Mouse (Mus musculus): ENCODE data around the gene Sv2b.

Sv2b gene

DNA sequence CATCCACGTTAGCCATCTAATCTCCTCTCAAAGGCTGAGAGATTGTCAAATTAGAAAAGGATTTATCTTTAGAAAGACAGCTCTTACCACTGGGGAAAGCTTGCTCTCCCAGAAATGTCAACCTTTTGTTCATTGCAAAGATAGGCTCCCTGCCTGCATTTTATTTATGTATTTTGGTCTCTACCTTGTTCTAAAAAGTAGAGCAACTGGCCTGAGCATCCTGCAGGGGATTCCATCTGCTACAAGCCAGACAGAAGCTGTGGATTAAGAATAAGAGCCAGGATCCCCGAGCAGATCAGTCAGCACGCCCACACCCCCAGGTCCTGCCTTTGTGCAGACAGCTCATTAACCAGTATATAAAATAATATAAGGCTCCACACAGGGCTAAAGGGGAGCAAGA is 16.8 kb downstream of the Sv2b start:
- DNase-seq (ENCODE audit: low read depth, low spot score): no peak

DNA sequence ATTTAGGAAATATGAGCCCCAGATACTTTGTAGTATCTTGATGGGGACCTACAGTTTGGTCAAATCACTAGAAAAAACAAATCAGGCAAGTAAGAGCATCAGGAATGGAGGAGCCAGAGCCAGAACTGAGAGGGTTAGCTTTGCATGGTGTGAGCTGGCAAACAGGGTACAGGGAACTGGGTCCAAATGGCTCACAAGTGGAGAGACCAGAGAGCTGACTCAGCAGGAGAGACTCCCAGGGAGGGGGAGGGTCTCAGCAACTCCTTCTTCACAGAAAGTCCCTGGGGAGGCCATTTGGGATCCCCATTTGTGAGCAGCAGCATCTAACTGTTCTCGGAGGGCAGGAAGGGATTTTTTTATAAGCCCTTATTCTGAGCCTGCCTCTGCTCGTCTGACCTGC is 18.5 kb downstream of the Sv2b start:
- no peak for DNase-seq (ENCODE audit: low read depth, low spot score)

DNA sequence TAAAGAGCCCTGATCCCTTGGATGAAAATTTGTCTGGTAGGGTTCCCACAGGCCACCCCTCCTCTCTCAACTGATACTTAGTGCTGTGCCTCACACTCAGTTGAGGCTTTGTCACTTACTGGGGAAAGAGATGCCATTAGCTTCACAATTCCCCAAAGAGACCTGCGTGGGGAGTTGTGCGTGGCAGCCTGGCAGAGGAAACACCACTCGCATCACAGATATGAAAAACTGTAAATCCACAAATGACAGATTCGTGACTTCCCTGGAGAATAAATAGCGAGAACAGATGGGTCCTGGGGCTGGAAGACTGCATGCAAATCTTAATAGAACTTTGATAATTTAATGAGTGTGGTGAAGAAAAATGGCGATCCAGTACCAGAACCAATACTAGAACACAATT is 21.8 kb downstream of the Sv2b start:
- DNase-seq (ENCODE audit: low read depth, low spot score): no peak

DNA sequence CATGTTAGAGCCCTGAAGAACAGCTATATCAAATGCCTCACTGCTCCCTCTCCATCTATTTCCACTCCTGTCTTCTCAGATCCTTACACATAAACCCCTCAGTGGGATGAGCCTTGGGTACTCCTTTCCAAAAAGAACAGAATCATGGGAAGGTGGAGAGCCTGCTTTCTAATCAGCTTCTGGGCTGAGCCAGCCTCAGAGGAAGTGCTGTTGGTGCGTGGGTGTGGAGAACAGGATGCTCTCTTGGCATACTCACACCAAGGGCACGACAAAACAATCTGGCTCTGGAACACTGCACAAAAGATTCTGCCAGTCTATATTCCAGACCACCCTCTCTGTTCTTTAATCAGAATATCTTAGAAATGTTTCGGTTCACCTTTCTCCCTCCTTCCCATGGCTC is 26.1 kb downstream of the Sv2b start:
- DNase-seq (ENCODE audit: low read depth, low spot score): no peak

DNA sequence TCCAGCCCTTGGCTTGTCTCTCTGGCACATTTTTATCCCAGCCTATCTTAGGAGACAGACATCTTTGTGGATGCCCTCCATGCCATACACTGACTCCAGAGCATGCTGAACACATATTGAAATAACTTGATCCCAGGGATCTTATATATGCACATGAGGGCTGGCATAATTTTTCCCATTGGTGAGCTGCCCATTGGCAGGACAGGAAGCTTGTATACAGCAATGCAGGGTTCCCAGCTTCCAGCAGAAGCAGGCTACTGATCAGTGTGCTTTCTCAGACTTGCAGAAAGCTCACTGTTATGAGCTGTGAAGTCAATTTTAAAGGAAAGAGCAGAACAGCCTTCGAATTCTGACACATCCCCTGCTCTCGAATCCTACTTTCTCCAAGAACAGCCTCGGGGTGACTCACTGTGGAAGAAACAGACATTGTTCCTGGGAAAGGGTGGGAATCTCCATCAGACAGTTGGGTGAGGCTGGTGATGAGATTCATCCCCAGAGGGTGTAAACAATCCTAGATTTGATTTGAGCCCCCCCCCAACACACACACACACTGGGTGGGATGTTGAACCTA is 26.9 kb downstream of the Sv2b start:
- no peak for DNase-seq (ENCODE audit: low read depth, low spot score)

DNA sequence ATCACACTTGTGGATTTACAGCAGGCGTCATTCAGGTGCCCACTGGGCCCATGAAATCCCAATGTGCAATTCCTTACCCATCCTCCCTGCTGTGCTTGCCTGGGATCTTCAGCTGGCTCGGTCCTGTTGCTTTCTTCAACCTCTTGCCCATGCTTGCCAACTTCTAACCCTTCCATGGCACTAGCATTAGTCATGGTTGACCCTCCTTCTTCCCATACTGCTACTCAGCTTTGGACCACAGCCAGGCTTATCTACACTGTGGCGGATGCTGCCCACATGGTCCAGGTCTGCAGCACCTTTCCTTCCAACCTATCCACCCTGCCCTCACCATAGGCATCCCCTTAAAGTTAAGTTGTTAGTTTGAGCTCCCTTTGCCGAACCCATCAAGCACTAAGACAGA is 28.0 kb downstream of the Sv2b start:
- DNase-seq (ENCODE audit: low read depth, low spot score): no peak

DNA sequence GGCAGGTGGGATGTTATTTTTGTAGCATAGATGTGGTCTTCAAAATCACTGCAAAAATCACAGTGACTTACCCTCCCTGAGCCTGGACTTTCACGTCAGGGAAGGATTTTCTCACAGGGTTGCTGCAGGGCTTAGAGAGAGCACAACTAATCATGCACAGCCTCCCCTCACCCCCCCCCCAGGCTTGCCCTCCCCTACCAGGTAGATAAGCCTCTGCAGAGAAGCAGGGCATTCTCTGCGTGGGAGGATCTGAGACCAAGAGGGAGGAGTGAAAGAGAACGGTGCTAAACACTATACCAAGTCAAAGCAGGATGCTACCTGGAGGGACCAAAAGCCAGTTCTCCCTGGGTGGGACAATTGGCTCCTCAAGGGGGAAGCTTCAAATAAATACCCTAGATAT is 31.2 kb downstream of the Sv2b start:
- no peak for DNase-seq (ENCODE audit: low read depth, low spot score)

DNA sequence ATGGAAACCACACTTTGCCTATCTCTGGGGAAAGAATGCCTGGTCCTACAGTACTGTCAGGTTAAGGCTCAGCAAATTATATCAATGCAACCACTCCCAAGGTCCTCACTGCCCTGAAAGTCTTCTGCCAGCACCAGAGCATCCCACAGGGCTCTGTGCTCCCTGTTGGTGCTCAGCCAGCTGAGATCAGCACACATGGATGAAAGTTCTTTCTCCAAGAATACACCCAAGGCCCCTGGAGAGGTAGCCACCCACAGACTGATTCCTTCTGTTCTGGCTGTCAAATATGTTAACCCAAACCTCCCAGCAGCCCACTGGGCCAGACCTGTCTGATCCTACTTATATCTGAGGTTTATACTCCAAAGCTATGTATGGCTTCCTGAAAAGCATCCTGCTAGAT is 32.3 kb downstream of the Sv2b start:
- no peak for DNase-seq (ENCODE audit: low read depth, low spot score)

DNA sequence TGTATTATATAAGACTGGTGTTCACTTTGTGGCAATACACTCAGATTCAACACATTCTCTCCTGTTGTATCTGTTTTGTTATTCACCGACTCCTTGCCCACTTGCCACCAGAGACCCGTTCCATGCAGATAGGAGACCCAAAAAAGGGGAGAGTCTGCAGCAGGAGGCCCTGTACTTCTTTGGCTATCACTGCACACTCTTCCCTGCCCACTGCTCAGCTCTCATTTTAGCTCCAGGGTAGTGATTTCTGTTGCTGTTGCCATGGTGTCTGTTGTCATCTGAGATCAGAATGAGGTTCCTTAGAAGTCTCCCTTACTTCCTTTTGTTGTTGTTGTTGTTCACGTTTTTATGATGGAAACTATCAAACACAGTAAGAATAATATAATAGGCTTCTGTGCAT is 34.5 kb downstream of the Sv2b start:
- no peak for DNase-seq (ENCODE audit: low read depth, low spot score)

DNA sequence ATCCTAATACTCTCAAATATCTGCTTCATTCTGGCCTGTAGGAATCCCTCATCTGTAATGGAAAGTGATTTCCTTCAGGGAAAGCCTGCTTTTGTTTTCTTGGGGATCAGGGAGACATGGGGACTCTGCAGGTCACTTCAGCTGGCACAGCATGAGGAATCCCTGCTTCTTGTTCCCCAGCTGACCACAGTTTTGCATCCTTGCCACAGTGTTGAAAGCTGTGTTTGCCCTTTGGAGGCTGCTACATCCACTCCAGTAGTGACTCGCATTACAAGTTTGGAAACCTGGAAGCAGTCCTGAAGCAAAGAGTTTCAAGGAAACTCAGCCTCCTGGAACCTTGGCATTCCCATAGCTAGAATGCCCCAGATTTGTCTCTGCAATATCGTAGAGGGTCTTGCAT is 35.4 kb downstream of the Sv2b start:
- DNase-seq (ENCODE audit: low read depth, low spot score): no peak

DNA sequence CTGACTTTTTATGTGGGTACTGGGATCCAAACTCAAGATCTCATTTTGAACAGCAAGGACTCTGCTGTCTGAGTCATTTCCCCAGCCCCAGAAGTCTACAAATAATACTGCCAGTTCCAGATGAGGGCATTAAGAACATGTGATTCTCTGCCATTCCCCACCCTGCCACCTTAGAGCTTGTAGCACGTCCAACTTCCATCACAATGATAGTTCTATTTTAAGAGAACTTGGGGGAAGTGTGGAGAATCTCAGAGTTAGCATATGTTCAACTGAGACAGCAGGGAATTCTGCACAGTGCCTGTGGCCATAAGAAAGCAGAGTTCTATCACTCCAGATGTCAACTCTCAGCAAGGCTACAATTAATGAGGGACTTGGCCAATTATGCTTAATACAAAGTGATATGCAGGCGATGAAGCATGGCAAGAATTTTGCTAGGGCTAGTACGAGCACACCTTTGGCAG is 37.1 kb downstream of the Sv2b start:
- no peak for DNase-seq (ENCODE audit: low read depth, low spot score)

DNA sequence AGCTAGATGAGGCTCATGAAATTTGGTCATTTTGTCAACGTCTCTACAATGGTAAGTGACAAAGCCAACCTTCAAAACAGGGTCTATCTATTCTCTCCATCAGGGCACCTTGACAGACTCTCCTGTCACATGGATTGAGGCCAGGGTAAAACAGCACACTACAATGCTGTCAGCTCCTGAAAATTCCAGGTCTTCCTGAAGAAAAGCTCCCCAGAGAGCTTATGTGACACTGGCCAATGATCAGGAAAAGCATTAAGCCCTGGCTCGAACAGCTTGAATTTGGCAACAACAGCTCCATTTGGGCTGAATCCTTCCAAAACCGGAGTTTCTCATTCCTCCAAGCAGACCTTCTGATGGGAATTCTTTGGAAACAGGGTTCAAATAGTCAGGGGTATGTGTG is 37.8 kb downstream of the Sv2b start:
- no peak for DNase-seq (ENCODE audit: low read depth, low spot score)

DNA sequence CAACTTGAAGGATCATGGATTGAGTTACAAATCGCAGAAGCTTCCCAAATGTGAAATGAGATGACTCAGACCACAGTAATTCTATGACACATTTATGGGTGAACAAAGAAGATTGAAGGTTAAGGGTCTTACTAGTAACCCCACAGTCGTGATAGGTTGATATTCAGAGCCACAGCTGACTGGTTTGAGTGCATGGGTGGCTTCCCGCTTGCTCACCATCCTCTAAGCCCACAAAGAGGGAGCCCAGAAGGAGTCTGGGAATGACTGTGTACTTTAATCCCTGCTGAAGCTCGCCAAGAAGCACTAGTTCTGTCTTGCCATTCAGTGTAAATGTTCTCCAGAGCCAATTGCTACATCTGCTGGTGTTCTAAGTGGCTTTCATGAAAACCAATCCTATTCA is 41.8 kb downstream of the Sv2b start:
- DNase-seq (ENCODE audit: low read depth, low spot score): no peak

DNA sequence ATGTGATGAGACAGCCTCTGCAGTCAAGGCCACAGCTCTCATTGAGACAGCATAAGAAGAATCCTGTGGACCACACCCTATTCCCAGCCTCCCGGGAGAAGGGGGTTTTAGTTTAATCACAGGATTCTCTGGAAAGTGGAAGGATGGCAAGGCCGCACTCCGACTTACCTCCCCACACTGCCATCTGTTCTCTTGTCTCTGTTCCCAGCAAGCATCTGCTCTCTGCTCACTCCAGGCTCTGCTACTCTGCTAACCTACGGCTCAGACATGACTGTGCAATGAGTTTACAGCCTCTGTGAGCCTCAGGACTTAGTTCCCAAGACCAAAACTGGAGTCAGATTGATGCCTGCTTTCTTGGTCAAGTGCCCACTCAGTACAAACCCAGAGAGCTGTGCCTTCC is 43.8 kb downstream of the Sv2b start:
- no peak for DNase-seq (ENCODE audit: low read depth, low spot score)

DNA sequence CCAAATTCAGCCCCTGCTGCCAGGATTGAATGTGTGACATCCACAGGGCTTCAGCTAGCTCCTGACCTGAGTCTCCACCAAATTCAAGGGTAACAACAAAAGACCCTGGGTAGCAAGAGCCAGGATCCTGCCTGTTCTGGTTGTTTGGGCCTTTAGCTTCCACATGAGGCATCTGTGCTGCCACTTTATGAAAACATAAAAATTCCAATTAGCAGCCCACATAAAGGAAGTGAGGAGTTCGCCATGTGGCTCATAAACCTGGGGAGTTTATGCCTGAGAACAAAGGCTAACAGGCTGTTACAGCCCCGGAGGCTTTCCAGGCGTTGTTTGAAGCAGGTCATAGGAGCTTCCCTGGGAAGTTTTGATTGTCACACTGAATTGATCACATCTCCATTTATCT is 49.1 kb downstream of the Sv2b start:
- no peak for DNase-seq (ENCODE audit: low read depth, low spot score)

DNA sequence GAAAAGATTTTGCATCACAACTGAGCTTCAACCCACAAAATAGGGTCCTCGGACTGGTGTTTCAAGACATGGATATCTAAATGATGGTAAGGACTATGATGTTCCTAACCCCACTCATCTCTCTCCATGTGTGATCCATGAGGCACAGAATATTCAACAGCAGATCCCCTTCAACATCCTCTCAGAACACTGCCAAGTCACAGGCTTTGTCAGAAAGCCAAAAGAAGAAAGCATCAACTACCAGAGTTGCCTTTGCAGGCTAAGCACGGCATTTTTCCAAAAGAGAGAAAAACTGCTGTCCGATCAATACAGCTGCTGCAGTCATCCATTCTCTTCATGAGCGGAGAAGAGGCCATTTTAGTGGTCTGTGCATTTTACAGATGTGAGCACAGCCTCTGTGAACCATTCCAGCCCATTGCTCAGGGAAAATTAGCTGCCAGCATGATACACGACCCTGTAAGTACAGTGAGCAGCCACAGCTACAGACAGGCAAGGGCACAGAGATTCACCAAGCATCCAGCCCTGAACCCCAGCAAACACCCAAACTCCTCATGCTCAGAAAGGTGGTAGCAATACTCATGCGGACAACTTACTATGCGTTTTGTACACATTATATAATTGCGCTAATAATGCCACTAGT is 55.3 kb downstream of the Sv2b start:
- DNase-seq (ENCODE audit: low read depth, low spot score): no peak

DNA sequence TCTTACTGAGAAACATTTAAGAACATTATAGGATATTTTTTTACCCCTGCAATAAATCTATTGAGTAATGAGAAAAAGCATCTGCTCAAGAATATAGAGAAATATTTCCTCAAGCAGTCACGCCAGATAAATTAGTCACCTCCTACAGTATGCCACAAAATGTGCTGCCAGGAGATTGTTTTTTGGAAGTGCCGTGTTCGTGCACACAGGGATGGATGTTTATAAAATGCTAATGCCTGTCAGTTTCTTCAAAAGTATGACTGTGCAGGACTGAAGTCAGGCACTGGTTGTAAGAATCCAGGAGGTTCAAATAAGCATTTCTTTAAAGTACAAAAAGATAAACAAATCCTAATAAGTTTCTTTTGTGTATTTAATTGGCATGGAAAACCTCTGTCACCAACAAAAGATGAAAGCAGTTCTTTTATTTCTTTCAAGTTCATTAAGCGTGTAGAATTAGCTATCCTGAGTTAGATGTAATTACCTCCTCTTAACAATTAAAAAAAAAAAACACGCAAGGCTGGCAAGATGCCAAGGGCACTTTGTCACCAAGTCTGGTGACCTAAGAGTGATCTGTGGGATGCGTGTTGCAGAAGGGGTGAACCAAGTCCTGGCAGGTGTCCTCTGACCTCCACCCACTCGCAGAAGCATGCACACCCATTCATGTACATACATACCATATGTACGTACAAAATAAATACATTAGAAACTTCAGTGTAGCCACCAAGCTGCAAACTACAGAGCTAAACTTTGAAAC is 68.1 kb downstream of the Sv2b start:
- DNase-seq (ENCODE audit: low read depth, low spot score): no peak

DNA sequence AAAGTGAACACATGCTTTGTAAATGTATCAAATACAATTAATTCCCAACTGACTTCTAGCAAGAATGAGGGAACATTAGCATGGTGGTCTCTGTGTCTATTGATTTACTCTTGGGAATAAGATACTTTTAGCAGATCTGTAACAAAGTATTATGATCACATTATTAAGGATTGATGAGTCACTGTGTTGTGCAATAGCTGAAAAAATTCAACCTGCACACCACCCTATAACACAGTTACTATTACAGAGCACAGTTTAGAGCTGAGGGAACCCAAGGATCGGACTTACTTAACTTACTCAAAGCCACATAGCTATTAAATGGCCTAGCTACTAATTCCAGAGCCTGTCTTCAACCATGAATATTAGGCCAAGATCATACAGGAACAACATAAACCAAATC is 72.7 kb downstream of the Sv2b start:
- no peak for DNase-seq (ENCODE audit: low read depth, low spot score)

DNA sequence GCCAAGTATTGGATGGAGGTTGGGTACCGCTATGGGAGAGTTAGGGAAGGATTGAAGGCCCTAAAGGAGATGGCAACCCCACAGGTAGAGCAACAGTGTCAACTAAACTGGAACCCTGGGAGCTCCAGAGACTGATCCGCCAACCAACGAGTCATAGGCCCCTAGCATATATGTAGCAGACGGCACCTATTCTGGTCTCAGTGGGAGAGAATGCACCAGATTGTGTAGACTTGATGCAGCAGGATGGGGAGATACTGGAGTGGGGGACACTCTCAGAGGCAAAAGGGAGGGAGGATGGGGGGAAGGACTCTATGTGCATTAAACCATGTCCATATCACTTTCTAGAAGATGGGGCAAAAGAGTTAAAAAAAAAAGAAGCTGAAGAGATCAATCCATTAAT is 84.9 kb downstream of the Sv2b start:
- no peak for DNase-seq (ENCODE audit: low read depth, low spot score)

DNA sequence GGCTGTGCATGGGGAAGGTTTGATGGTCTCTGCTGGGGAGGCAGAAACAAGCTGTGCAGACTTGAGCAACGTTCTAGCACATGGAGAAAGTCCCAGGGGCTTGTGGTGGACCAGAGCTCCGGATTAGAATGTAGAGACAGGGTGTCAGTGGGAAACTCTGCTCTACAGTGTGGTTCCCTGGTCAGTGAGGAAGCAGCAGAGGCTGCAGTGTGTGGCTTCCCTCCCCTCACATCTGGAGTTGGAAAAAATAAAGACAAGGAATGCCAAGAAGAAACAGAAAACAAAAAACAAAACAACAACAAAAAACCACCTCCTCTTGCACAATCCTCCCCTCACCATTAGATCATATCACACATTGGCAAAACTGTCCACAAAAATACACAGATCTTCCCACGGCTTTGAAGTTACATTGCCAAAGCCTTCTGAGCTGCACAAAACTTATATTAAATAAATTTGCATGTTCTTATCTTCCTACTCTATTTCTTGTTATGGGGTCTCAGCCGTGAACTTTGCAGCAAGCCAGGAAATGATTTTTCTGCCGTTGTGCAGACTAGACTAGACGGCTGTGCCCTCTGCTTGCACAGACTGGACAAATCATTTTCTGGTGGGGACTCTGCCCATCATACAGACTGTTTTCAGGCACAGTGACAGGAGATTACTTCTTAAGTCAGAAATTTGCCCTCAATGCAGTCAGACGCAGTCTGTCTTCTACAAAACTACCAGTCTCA is 86.2 kb downstream of the Sv2b start:
- DNase-seq (ENCODE audit: low read depth, low spot score): no peak

DNA sequence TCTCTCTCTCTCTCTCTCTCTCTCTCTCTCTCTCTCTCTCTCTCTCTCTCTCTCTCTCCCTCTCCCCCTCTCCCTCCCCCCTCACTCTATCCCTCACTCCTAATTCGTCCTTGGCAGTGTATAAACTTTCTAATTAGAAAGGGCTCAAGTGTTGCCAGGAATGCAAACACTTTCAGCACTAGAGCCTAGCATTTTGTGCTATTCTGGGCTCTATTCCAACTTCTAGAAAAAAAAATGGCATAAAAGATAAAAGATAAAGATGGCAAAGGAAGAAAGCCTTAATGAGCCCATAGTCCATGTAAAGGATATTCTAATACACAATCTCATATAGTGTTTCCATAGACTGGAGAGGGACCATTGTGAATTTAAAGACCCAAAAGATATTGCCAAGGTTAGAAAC is 88.3 kb downstream of the Sv2b start:
- peak; percentile 68 for DNase-seq (ENCODE audit: low read depth, low spot score)

DNA sequence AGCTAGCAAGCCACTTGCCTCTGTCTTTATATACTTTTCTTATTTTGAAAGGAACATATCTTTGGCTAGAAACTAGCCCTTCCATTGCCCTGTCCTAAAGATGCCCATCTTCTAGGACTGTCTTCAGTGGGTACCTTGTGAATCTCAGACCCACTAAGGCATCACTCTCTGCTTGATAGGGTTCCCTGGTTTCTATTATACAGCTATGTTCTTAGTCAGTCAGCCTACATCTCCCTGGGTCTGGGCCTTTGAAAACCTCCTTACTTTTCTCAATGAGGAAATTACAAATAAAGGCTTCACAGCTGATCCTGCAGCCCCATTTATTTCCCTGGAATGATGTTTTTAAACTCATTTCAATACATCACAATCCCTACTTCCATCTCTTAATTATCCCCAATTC is 88.8 kb downstream of the Sv2b start:
- DNase-seq (ENCODE audit: low read depth, low spot score): no peak

DNA sequence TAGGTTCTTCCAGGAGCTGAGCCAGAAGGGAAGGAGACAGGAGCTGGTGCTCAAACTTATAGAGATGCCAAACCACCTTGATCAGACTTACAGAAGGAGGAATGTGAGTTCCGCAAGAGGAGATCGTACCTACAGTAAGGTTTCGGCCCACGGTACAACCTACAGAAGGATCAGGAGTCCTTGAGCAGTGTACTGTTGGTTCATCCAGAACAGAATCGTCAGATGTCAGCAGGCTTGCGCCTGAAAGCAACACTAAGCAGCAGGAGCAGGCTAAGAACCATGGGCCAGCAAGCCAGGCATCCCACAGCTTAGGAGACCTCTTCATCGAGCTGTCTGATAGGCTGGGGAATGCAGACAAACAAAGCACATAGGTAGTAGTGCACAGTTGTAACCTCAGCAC is 92.9 kb downstream of the Sv2b start:
- no peak for DNase-seq (ENCODE audit: low read depth, low spot score)
